Mouse (Mus musculus): ENCODE measurements around the gene C4b. TPM values are rescaled to one million over a fixed set of nuclear protein-coding genes. Genes with fewer than 3 reads are reported as not detected.
"Not testable (repeated sequence)": the region's sequence is repeated elsewhere in the genome, so short reads cannot be mapped to it uniquely, and the experiment has no call there.

Gene C4b
- polyA plus RNA-seq, 1 experiment from 2014 or later: 0.23 TPM

GRCm38 (mm10) chr17:34737466-34737865 is 6.2 kb downstream of the C4b start:
- H3K36me3 ChIP-seq (ENCODE audit: control insufficient read depth, insufficient read depth, low read length); H3K9me3 ChIP-seq (ENCODE audit: control insufficient read depth, low read length); H3K27ac ChIP-seq (ENCODE audit: low read depth, low read length); H3K4me1 ChIP-seq (replicated peaks; ENCODE audit: control insufficient read depth, insufficient read depth, low read length); H3K4me2 ChIP-seq; H3K9ac ChIP-seq (ENCODE audit: low read depth, low read length); DNase-seq (ENCODE audit: low spot score); ATAC-seq (replicated peaks; ENCODE audit: low FRiP score); H3K4me3 ChIP-seq (ENCODE audit: low read depth, low read length); H3K27me3 ChIP-seq (replicated peaks; ENCODE audit: control insufficient read depth, insufficient read depth, low read length): not testable (repeated sequence)
- WGBS: 91% methylated on average over 5 of the region's 5 CpGs

GRCm38 (mm10) chr17:34729779-34730553 is 13.7 kb downstream of the C4b start:
- WGBS: 78% methylated on average over 12 of the region's 12 CpGs

GRCm38 (mm10) chr17:34729155-34729554 is 14.5 kb downstream of the C4b start:
- not testable (repeated sequence) for H3K9me3 ChIP-seq (ENCODE audit: control insufficient read depth, low read length); DNase-seq (ENCODE audit: low spot score); H3K36me3 ChIP-seq (ENCODE audit: control insufficient read depth, insufficient read depth, low read length); H3K4me2 ChIP-seq; H3K4me3 ChIP-seq (ENCODE audit: low read depth, low read length); ATAC-seq (replicated peaks; ENCODE audit: low FRiP score); H3K27ac ChIP-seq (ENCODE audit: low read depth, low read length); H3K9ac ChIP-seq (ENCODE audit: low read depth, low read length); H3K4me1 ChIP-seq (replicated peaks; ENCODE audit: control insufficient read depth, insufficient read depth, low read length); H3K27me3 ChIP-seq (replicated peaks; ENCODE audit: control insufficient read depth, insufficient read depth, low read length)
- 66% methylated on average over 11 of the region's 11 CpGs for WGBS

More at GRCm38 (mm10) chr17:34729779-34730553, 13.7 kb downstream of the C4b start:
- H3K4me1 ChIP-seq (replicated peaks; ENCODE audit: control insufficient read depth, insufficient read depth, low read length); H3K36me3 ChIP-seq (ENCODE audit: control insufficient read depth, insufficient read depth, low read length); ATAC-seq (replicated peaks; ENCODE audit: low FRiP score); H3K9me3 ChIP-seq (ENCODE audit: control insufficient read depth, low read length); H3K9ac ChIP-seq (ENCODE audit: low read depth, low read length); H3K4me3 ChIP-seq (ENCODE audit: low read depth, low read length); H3K4me2 ChIP-seq; H3K27me3 ChIP-seq (replicated peaks; ENCODE audit: control insufficient read depth, insufficient read depth, low read length); H3K27ac ChIP-seq (ENCODE audit: low read depth, low read length); DNase-seq (ENCODE audit: low spot score): not testable (repeated sequence)

GRCm38 (mm10) chr17:34727887-34728286 is 15.8 kb downstream of the C4b start:
- Histone ChIP-seq H3K36me3 (ENCODE audit: control insufficient read depth, insufficient read depth, low read length) (no peaks in the 10 kb centered on the region), H3K4me2 (no peak overlapping the region), H3K4me1 (replicated peaks; ENCODE audit: control insufficient read depth, insufficient read depth, low read length) (no peaks in the 10 kb centered on the region), H3K9me3 (ENCODE audit: control insufficient read depth, low read length) (no peaks in the 10 kb centered on the region), H3K4me3 (ENCODE audit: low read depth, low read length) (no peak overlapping the region), H3K27ac (ENCODE audit: low read depth, low read length) (no peak overlapping the region), H3K9ac (ENCODE audit: low read depth, low read length) (no peak overlapping the region), H3K27me3 (replicated peaks; ENCODE audit: control insufficient read depth, insufficient read depth, low read length) (no peaks in the 10 kb centered on the region)
- ATAC-seq (replicated peaks; ENCODE audit: low FRiP score) (no peak), DNase-seq (ENCODE audit: low spot score) (no peak)
- 71% methylated on average over 2 of the region's 2 CpGs for WGBS

GRCm38 (mm10) chr17:34723066-34723465 is 20.6 kb downstream of the C4b start:
- Histone ChIP-seq H3K27me3 (replicated peaks; ENCODE audit: control insufficient read depth, insufficient read depth, low read length) (no peaks in the 10 kb centered on the region), H3K36me3 (ENCODE audit: control insufficient read depth, insufficient read depth, low read length) (no peaks in the 10 kb centered on the region), H3K9me3 (ENCODE audit: control insufficient read depth, low read length) (no peaks in the 10 kb centered on the region), H3K4me3 (ENCODE audit: low read depth, low read length) (no peak overlapping the region), H3K4me2 (no peak overlapping the region), H3K4me1 (replicated peaks; ENCODE audit: control insufficient read depth, insufficient read depth, low read length) (no peaks in the 10 kb centered on the region), H3K27ac (ENCODE audit: low read depth, low read length) (no peak overlapping the region), H3K9ac (ENCODE audit: low read depth, low read length) (no peak overlapping the region)
- no peak for ATAC-seq (replicated peaks; ENCODE audit: low FRiP score)
- 69% methylated on average over 4 of the region's 4 CpGs for WGBS
- DNase-seq (ENCODE audit: low spot score): no peak

- H3K9ac ChIP-seq (ENCODE audit: low read depth, low read length); H3K27me3 ChIP-seq (replicated peaks; ENCODE audit: control insufficient read depth, insufficient read depth, low read length); H3K4me3 ChIP-seq (ENCODE audit: low read depth, low read length); H3K27ac ChIP-seq (ENCODE audit: low read depth, low read length); H3K36me3 ChIP-seq (ENCODE audit: control insufficient read depth, insufficient read depth, low read length); ATAC-seq (replicated peaks; ENCODE audit: low FRiP score); H3K9me3 ChIP-seq (ENCODE audit: control insufficient read depth, low read length); H3K4me1 ChIP-seq (replicated peaks; ENCODE audit: control insufficient read depth, insufficient read depth, low read length); H3K4me2 ChIP-seq; DNase-seq (ENCODE audit: low spot score): not testable (repeated sequence)
- 94% methylated on average over 1 of the region's 4 CpGs for WGBS
These were observed 21.4 kb downstream of the C4b start for GRCm38 (mm10) chr17:34722238-34722637.

- not testable (repeated sequence) for ATAC-seq (replicated peaks; ENCODE audit: low FRiP score); H3K36me3 ChIP-seq (ENCODE audit: control insufficient read depth, insufficient read depth, low read length); DNase-seq (ENCODE audit: low spot score); H3K9me3 ChIP-seq (ENCODE audit: control insufficient read depth, low read length); H3K4me1 ChIP-seq (replicated peaks; ENCODE audit: control insufficient read depth, insufficient read depth, low read length); H3K27me3 ChIP-seq (replicated peaks; ENCODE audit: control insufficient read depth, insufficient read depth, low read length); H3K4me2 ChIP-seq; H3K9ac ChIP-seq (ENCODE audit: low read depth, low read length); H3K4me3 ChIP-seq (ENCODE audit: low read depth, low read length); H3K27ac ChIP-seq (ENCODE audit: low read depth, low read length)
- 78% methylated on average over 8 of the region's 8 CpGs for WGBS
These were observed 23.8 kb downstream of the C4b start for GRCm38 (mm10) chr17:34719886-34720285.

GRCm38 (mm10) chr17:34717401-34717800 is 26.3 kb downstream of the C4b start:
- H3K27ac ChIP-seq (ENCODE audit: low read depth, low read length): no peak overlapping the region
- no peak overlapping the region for H3K4me2 ChIP-seq
- H3K4me3 ChIP-seq (ENCODE audit: low read depth, low read length): no peak overlapping the region
- no peak overlapping the region for H3K9ac ChIP-seq (ENCODE audit: low read depth, low read length)
- no peak for ATAC-seq (replicated peaks; ENCODE audit: low FRiP score)
- no peak for DNase-seq (ENCODE audit: low spot score)
- 73% methylated on average over 11 of the region's 11 CpGs for WGBS
- no peaks in the 10 kb centered on the region for H3K4me1 ChIP-seq (replicated peaks; ENCODE audit: control insufficient read depth, insufficient read depth, low read length)
- H3K9me3 ChIP-seq (ENCODE audit: control insufficient read depth, low read length): no peaks in the 10 kb centered on the region
- no peaks in the 10 kb centered on the region for H3K27me3 ChIP-seq (replicated peaks; ENCODE audit: control insufficient read depth, insufficient read depth, low read length)
- H3K36me3 ChIP-seq (ENCODE audit: control insufficient read depth, insufficient read depth, low read length): no peaks in the 10 kb centered on the region

- H3K36me3 ChIP-seq (ENCODE audit: control insufficient read depth, insufficient read depth, low read length): no peaks in the 10 kb centered on the region
- 83% methylated on average over 15 of the region's 15 CpGs for WGBS
- no peak overlapping the region for H3K4me2 ChIP-seq
- H3K4me1 ChIP-seq (replicated peaks; ENCODE audit: control insufficient read depth, insufficient read depth, low read length): no peaks in the 10 kb centered on the region
- no peaks in the 10 kb centered on the region for H3K27me3 ChIP-seq (replicated peaks; ENCODE audit: control insufficient read depth, insufficient read depth, low read length)
- H3K4me3 ChIP-seq (ENCODE audit: low read depth, low read length): no peak overlapping the region
- no peak overlapping the region for H3K9ac ChIP-seq (ENCODE audit: low read depth, low read length)
- no peak overlapping the region for H3K27ac ChIP-seq (ENCODE audit: low read depth, low read length)
- ATAC-seq (replicated peaks; ENCODE audit: low FRiP score) (no peak), DNase-seq (ENCODE audit: low spot score) (no peak)
- no peaks in the 10 kb centered on the region for H3K9me3 ChIP-seq (ENCODE audit: control insufficient read depth, low read length)
These were observed 27.4 kb downstream of the C4b start for GRCm38 (mm10) chr17:34716247-34716646.
